Mouse (Mus musculus) ES-CJ7 (cell line): ENCODE measurements around the gene Igfbp4.

Experiments used
- DNase-seq: peaks from one replicate; pipeline ENCODE4 v3.0.0; 2011; ENCODE audit warnings: low read depth, low spot score

Igfbp4 gene

DNA sequence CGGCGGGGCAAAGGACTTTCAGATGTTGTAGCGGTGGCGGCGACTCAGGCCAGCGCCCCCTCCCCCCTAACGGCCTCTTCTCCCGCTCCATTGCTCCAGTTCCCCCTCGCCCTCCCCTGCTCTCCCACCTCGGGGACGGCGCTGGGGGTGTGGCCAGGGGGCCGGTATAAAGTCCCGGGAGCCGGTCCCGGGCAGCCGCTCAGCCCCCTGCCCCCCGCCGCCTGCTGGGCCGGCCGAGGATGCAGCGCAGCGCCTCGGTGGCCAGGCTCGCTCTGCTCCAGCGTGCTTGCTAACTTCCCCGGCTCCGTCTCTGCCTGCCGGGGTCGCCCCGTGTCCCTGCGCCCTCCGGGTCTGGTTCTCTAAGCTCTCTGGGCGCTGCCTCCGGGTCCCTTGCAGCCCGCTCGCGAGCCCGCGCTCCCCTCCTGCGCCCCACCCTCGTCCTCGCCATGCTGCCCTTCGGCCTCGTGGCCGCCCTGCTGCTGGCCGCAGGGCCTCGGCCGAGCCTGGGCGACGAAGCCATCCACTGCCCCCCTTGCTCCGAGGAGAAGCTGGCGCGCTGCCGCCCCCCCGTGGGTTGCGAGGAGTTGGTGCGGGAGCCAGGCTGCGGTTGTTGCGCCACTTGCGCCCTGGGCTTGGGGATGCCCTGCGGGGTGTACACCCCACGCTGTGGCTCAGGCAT, at the start of gene Igfbp4:
Gene Igfbp4 (plus strand): TSS at position 194 of the 679 bp plus-strand sequence.
- DNase-seq: no peak

GRCm38 (mm10) chr11:98995987-98996386, 45.1 kb upstream of the Igfbp4 start:
- no peak for DNase-seq

- no peak for DNase-seq
These were observed 43.4 kb upstream of the Igfbp4 start for GRCm38 (mm10) chr11:98997659-98998058.

GRCm38 (mm10) chr11:98998776-98999175, 42.3 kb upstream of the Igfbp4 start:
- no peak for DNase-seq

DNA sequence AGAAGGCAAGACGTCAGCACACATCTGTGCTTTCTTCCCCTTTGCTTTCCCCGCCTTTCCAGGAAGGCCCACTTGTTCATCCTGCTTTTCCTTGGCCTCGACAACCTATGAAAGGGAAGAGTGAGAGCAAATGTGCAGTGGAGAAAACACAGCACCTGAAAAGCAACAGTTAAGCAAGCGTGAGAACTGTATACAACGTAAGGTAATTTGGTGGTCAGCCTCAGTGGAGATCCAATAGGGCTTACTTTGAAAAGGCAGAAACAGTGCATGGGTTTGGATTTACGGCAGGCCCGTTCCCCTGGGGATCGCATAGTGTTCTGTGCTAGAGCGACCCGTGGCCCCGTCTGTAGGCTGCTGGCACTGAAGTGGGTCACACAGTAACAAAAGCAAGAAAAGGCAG, 41.8 kb upstream of the Igfbp4 start:
- DNase-seq: no peak

GRCm38 (mm10) chr11:99006788-99007187, 34.3 kb upstream of the Igfbp4 start:
- no peak for DNase-seq

DNA sequence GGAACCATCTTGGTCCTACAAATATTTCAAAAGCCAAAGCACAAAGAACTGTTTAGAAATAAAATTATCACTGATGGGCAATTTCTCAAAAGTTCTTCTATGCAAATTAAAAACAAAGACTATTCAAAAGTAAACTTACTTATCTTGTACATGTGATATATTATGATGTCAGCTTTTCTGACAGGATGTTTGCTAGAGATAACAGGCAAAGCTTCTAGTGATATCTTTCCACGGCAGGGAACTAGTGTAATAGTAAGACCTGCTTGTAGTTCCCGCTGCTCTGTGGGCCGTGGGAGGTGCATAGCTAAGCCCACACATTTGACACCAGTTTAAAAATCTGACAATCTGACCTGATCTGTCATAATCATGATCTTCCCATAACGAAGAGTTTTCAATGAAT, 30.9 kb upstream of the Igfbp4 start:
- no peak for DNase-seq

- no peak for DNase-seq
These were observed 30.3 kb upstream of the Igfbp4 start for GRCm38 (mm10) chr11:99010706-99011105.

- no peak for DNase-seq
These were observed 27.2 kb upstream of the Igfbp4 start for GRCm38 (mm10) chr11:99013856-99014255.

- DNase-seq: no peak
These were observed 21.2 kb upstream of the Igfbp4 start for GRCm38 (mm10) chr11:99019844-99020243.

DNA sequence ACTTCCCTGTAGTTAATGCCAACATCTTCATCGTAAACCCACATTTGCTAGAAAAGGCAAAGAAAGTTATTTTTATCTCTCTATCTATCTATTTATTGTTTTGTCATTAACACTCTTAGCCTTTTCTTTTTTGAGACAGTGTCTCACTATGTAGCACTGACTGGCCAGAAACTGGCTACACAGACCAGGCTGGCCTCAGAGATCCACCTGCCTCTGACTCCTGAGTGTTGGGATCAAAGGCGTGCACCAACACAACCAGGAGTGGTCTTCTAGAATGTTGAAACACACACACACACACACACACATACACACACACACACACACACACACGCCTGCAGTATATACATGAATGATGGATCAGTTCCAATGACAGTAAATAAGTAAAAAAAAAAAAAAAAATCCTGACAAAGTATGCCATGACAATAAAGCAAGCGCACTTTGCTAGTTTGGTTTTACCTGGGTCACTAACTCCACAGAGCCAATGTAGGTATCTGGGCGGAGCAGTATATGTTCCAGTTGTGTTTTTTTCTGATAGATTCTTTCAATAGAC, 18.6 kb upstream of the Igfbp4 start:
- DNase-seq: no peak

- DNase-seq: no peak
These were observed 17.9 kb upstream of the Igfbp4 start for GRCm38 (mm10) chr11:99023094-99023493.

- peak; percentile 98 for DNase-seq
These were observed 17.3 kb upstream of the Igfbp4 start, which contains the start of gene Top2a for GRCm38 (mm10) chr11:99023500-99024467. Gene Top2a (minus strand): TSS chr11:99024189.

DNA sequence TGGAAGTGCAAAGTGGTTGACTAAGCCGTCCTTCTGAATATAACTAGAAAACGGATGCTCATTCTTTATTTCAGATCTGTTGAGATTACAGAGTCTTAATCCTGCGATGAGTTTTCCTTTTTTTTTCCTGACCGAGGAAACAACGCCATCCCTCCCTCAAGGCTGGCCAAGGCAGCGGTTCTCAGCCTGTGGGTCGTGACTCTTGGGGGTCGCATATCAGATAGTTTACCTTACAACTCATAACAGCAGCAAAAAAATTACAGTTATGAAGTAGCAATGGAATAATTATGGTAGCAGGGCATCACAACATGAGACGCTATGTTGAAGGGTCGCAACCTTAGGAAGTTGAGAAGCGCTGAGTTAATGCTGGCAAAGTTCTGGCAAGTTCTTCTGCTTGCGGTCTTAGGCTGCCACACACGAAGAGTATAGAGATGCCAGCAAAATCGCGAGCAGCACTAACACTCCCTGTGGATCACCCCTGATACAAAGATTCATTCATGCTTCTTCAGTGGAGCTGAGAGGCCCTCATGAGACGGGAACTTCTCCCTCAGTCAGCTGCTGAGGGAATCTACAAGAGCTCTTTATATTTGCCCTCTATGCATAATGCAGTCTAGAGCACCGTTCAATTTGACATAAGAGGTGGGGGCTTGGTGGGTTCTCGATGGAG, 16.4 kb upstream of the Igfbp4 start:
- DNase-seq: no peak

GRCm38 (mm10) chr11:99025878-99026277, 15.2 kb upstream of the Igfbp4 start:
- peak; percentile 80 for DNase-seq

- DNase-seq: no peak
These were observed 14.1 kb upstream of the Igfbp4 start for GRCm38 (mm10) chr11:99026899-99027440.

- DNase-seq: peak; percentile 57
These were observed 5.7 kb upstream of the Igfbp4 start for GRCm38 (mm10) chr11:99035350-99035749.

GRCm38 (mm10) chr11:99036254-99036653, 4.8 kb upstream of the Igfbp4 start:
- DNase-seq: no peak

- peak; percentile 96 for DNase-seq
These were observed 1.3 kb upstream of the Igfbp4 start for GRCm38 (mm10) chr11:99039782-99040181.

DNA sequence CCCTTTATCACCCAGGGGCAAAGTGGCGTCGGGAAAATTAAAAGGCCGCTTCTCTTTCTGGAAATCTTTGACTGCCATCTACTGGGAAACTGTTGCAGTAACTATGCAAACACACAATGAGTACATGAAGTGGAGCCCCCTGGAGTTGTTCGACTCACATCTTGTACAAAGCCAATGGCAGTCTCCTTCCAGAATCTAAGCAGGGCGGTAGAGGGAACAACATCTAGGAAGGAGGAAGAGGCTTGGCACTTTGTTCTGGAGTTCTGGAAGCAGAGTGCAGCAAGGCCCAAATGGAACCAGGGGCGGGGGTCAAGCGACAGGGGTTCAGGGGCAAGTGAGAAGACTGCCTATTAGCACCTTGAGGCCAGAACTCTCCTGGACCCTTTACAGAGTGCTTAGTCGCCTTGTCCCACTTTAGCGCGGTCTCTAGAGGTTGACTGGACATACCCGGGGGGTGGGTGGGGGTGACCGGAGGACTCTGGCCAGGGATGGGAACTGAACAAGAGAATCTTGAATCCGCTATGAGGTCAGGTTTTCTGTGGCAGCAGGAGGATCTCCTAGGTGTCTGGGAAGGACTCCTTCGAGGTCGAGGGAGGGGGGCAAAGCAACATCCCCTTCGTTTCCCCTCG, 584 bp upstream of the Igfbp4 start:
- peak; percentile 58 for DNase-seq
